Mouse (Mus musculus) stomach, embryonic 14.5 days (tissue): ENCODE measurements around the gene Tub. TPM values are rescaled to one million over a fixed set of nuclear protein-coding genes. Genes with fewer than 3 reads are reported as not detected.

ENCODE experiments used
- ATAC-seq: fragments of 200-750 bp; cut with Nextera tagmentation; 2 replicates; pipeline ENCODE4 v1.8.0; 2017; ENCODE audit warnings: low read depth, moderate TSS enrichment; ENCODE audit not compliant: insufficient number of reproducible peaks, insufficient read depth, low FRiP score
- H3K27ac ChIP-seq: fragments of 300-500 bp; sonication (generic); 2 replicates; pipeline ENCODE4 v1.5.1; 2014; ENCODE audit warnings: mild to moderate bottlenecking, low read length, moderate library complexity, mixed read lengths
- H3K27me3 ChIP-seq: fragments of 300-500 bp; sonication (generic); 2 replicates; pipeline ENCODE4 v1.6.1; 2014; ENCODE audit warnings: low read length, control low read depth, mixed read lengths; ENCODE audit not compliant: control insufficient read depth, insufficient read depth
- H3K36me3 ChIP-seq: fragments of 300-500 bp; sonication (generic); 2 replicates; pipeline ENCODE4 v1.6.1; 2014; ENCODE audit warnings: mild to moderate bottlenecking, control low read depth, low read length, moderate library complexity, mixed read lengths; ENCODE audit not compliant: control insufficient read depth, insufficient read depth
- H3K4me1 ChIP-seq: fragments of 300-500 bp; sonication (generic); 2 replicates; pipeline ENCODE4 v1.6.1; 2014; ENCODE audit warnings: low read length, control low read depth, mixed read lengths; ENCODE audit not compliant: control insufficient read depth, insufficient read depth
- H3K4me2 ChIP-seq: fragments of 300-500 bp; sonication (generic); replicated peaks from 2 replicates; pipeline ENCODE4 v1.6.1; 2014; ENCODE audit warnings: low read depth, low read length, control low read depth
- H3K4me3 ChIP-seq: fragments of 300-500 bp; sonication (generic); 2 replicates; pipeline ENCODE4 v1.5.1; 2014; ENCODE audit warnings: low read depth, low read length, control low read depth
- H3K9ac ChIP-seq: fragments of 300-500 bp; sonication (generic); replicated peaks from 2 replicates; pipeline ENCODE4 v1.6.1; 2014; ENCODE audit warnings: low read depth, mild to moderate bottlenecking, control low read depth, low read length, moderate library complexity, mixed read lengths
- H3K9me3 ChIP-seq: fragments of 300-500 bp; sonication (generic); 2 replicates; pipeline ENCODE4 v1.6.1; 2016; ENCODE audit warnings: low read depth, low read length, control low read depth; ENCODE audit not compliant: control insufficient read depth
- WGBS: fragments of 180-500 bp; shearing (Covaris S2); extraction: QIAGEN DNeasy Blood & Tissue Kit; methylation state at CpG from one replicate; pipeline ENCODE4 v1.1.7; 2014; 5-methylcytosine and 5-hydroxymethylcytosine counted together
- polyA plus RNA-seq: library from polyadenylated mRNA; unstranded; fragments of >200 nt; fragmentation: Nextera tagmentation; extraction: Ambion mirVana; gene quantifications from 2 replicates; pipeline ENCODE4 v1.2.1, GENCODE M21; 2014

Tub gene
- polyA plus RNA-seq, 1 experiment from 2014 or later: 4.9 TPM

DNA sequence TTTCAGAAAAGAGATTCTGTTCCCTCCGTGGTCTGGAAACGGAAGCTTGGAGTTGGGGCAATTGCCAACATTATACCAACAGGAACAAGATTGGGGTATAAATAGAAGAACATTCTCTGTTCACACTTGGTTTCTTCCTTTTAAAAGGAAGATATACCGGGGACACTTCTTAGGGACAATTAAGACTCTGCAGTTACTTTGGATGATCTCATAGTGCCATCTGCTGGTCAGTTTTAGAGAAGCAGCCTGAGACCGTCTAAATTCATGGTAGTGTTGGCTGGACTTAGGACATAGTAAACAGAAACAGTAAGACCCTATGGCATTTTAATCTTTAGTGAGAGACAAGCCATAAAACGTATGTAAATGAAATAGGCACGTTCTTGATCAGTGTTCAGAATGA is 78.1 kb downstream of the Tub start:
- ATAC-seq: no peak
- Histone ChIP-seq H3K4me1 (no peaks in the 10 kb centered on the region), H3K9ac (no peak overlapping the region), H3K4me3 (no peak overlapping the region), H3K4me2 (no peak overlapping the region), H3K27ac (no peak overlapping the region), H3K9me3 (no peaks in the 10 kb centered on the region), H3K27me3 (no peaks in the 10 kb centered on the region), H3K36me3 (no peaks in the 10 kb centered on the region)
- 29% methylated on average over 6 of the region's 6 CpGs for WGBS

DNA sequence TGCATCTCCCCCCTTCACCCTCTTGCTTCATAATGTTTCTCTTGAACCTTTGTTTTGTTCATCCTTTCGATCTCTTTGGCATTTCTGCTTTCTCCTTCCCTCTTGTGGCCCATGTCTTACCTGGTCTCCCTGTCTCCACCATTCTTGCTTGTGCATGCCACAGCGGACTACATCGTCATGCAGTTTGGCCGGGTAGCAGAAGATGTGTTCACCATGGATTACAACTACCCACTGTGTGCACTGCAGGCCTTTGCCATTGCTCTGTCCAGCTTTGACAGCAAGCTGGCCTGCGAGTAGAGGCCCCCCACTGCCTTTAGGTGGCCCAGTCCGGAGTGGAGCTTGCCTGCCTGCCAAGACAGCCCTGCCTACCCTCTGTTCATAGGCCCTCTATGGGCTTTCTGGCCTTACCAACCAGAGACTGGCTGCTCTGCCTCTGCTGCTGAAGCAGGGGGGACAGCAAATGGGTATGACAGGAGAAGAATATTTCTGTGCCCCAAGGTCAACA is 79.9 kb downstream of the Tub start:
- H3K4me2 ChIP-seq: no peak overlapping the region
- H3K9ac ChIP-seq: no peak overlapping the region
- no peaks in the 10 kb centered on the region for H3K27me3 ChIP-seq
- no peak overlapping the region for H3K4me3 ChIP-seq
- H3K27ac ChIP-seq: no peak overlapping the region
- WGBS: 86% methylated on average over 6 of the region's 6 CpGs
- no peaks in the 10 kb centered on the region for H3K4me1 ChIP-seq
- H3K36me3 ChIP-seq: no peaks in the 10 kb centered on the region
- no peak for ATAC-seq
- H3K9me3 ChIP-seq: no peaks in the 10 kb centered on the region

DNA sequence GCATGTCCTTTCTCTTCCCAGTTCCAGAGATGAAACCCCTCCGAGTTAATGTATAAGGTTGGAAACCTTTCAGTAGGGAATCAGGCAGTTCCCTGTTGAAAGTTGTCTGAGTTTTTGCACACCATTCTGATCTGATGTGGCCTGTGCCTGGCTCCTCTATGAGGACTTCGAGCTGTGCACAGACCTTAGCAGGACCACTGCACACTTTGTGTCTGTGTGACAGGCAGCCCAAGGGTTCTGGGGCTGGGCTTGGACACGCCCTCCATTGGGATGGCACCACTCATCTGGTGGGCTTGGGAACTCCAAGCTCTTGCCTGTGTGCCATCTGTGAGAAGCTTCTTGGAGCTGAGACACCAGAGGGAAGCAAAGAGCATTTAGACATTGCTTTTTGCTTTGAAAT is 81.2 kb downstream of the Tub start:
- no peaks in the 10 kb centered on the region for H3K9me3 ChIP-seq
- no peak overlapping the region for H3K4me2 ChIP-seq
- H3K4me3 ChIP-seq: no peak overlapping the region
- H3K27me3 ChIP-seq: no peaks in the 10 kb centered on the region
- no peak for ATAC-seq
- H3K4me1 ChIP-seq: no peaks in the 10 kb centered on the region
- no peak overlapping the region for H3K9ac ChIP-seq
- WGBS: 84% methylated on average over 3 of the region's 3 CpGs
- no peaks in the 10 kb centered on the region for H3K36me3 ChIP-seq
- no peak overlapping the region for H3K27ac ChIP-seq

DNA sequence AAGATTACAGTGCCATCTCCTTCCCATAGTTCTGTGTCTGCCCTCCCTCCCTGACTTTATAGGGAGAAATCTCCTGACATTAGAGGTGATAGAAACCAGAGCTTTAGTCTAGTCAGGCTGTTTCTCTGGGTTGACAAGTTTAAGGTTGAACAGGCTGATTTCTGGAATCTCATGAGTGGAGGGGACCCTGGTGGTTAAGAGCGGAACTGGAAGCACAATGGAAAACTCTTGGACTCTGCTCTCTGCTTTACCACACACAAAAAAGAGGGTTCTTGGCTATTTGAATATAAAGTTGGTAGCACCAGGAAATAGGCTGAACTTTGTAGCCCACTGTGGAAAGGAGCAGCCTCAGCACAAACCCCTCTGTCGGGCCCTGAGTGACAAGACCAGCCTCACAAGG is 81.9 kb downstream of the Tub start:
- no peak for ATAC-seq
- H3K9ac ChIP-seq: no peak overlapping the region
- H3K4me1 ChIP-seq: no peaks in the 10 kb centered on the region
- H3K27ac ChIP-seq: no peak overlapping the region
- no peak overlapping the region for H3K4me3 ChIP-seq
- H3K4me2 ChIP-seq: no peak overlapping the region
- H3K9me3 ChIP-seq: no peaks in the 10 kb centered on the region
- WGBS: 71% methylated on average over 2 of the region's 2 CpGs
- no peaks in the 10 kb centered on the region for H3K27me3 ChIP-seq
- no peaks in the 10 kb centered on the region for H3K36me3 ChIP-seq

DNA sequence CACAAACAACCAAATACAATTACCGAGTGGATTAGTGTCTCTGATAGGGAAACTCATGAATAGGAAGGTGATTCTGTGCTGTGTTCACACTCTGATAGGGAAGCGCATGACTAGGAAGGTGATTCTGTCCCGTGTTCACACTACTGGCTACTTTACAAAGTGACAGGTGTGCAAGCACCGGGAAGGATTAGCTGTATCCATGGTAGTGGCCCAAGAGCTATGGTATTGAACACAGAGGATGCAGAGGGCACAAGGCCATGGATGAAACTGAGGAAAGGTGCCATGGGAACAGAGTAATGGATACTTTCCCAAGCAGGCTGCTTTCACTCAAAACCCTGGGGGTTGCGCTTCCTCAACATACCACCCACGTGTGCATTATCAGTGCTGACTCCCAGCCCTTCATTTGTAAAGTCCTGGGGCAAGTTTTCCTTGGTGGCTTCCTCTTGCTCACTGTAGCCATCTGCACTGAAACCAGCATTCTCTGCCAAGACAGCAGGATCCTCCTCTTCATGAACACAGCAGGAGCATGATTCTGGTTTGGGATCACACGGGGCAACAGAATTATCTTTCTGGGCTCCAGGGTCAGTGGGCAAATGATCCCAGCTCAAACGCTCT is 88.1 kb downstream of the Tub start:
- no peaks in the 10 kb centered on the region for H3K9me3 ChIP-seq
- 74% methylated on average over 8 of the region's 8 CpGs for WGBS
- H3K4me2 ChIP-seq: no peak overlapping the region
- no peak overlapping the region for H3K27ac ChIP-seq
- no peak overlapping the region for H3K4me3 ChIP-seq
- H3K4me1 ChIP-seq: no peaks in the 10 kb centered on the region
- H3K27me3 ChIP-seq: no peaks in the 10 kb centered on the region
- ATAC-seq: no peak
- no peak overlapping the region for H3K9ac ChIP-seq
- no peaks in the 10 kb centered on the region for H3K36me3 ChIP-seq

DNA sequence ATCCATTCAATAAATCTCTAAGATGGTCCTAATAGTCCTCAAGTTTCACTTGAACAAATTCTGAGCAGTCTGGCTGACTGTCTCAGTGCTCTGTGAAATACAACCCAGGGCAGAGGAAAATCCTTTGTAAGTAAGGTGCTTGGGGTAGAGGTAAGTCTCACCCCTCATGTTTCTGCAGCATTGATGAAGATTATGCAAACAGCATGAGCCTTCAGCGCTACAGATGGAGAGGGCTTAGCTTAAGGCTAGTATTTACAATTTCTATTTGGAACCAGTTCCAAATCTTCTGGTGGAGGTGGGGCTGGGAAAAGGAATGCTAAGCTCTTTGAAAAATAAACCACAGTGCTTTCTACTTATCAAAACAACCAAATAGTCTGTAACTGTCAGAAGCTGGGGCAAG is 88.8 kb downstream of the Tub start:
- WGBS: 21% methylated on average over 1 of the region's 1 CpGs
- H3K9ac ChIP-seq: no peak overlapping the region
- H3K9me3 ChIP-seq: no peaks in the 10 kb centered on the region
- no peak overlapping the region for H3K27ac ChIP-seq
- H3K4me3 ChIP-seq: no peak overlapping the region
- no peaks in the 10 kb centered on the region for H3K4me1 ChIP-seq
- no peaks in the 10 kb centered on the region for H3K27me3 ChIP-seq
- no peak for ATAC-seq
- H3K4me2 ChIP-seq: no peak overlapping the region
- H3K36me3 ChIP-seq: no peaks in the 10 kb centered on the region

DNA sequence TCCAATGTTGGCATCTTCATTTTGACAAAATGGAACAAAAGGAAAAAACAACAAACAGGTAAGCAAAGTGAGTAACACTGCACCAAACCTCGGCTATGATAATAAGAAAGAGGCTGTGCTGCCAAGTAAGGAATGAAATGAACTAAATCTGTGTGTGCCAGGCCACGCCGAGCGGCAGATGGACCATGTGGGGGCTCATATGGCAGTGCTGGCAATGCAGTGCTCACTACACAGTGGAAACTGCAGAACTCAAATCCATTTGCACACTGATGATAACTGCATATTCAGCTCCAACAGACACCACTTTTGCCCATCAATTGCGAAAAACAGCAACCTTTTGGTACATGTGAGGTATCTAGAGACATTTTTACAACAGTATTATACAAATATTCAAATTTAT is 89.3 kb downstream of the Tub start:
- whole genome bisulfite sequencing: 87% methylated on average over 5 of the region's 5 CpGs
- no peaks in the 10 kb centered on the region for H3K9me3 ChIP-seq

DNA sequence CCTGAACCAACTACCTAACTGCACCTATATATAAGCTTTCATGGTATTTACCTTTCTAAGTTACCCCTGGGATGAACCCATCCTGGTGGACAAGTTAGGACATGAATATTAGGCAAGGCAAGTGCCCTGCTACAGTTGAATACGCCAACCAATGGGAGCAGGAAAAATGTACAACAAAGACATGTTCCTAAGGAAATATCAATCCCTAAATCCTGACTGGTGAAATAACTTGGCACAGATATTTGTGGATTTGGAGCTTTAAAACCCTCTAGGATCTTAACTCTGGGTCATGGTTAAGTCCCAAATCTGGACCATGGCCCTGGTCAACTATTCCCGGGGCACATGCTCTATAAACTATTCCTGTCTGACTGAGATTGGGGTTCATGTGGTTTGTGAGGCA is 95.7 kb downstream of the Tub start:
- no peak overlapping the region for H3K4me2 ChIP-seq
- no peak overlapping the region for H3K9ac ChIP-seq
- no peaks in the 10 kb centered on the region for H3K4me1 ChIP-seq
- no peaks in the 10 kb centered on the region for H3K9me3 ChIP-seq
- WGBS: 88% methylated on average over 2 of the region's 2 CpGs
- no peaks in the 10 kb centered on the region for H3K27me3 ChIP-seq
- no peak for ATAC-seq
- H3K27ac ChIP-seq: no peak overlapping the region
- H3K36me3 ChIP-seq: no peaks in the 10 kb centered on the region
- H3K4me3 ChIP-seq: no peak overlapping the region

More for the DNA sequence above, 89.3 kb downstream of the Tub start:
- no peak overlapping the region for H3K4me2 ChIP-seq
- H3K4me1 ChIP-seq: no peaks in the 10 kb centered on the region
- H3K36me3 ChIP-seq: no peaks in the 10 kb centered on the region
- H3K9ac ChIP-seq: no peak overlapping the region
- no peak overlapping the region for H3K27ac ChIP-seq
- H3K4me3 ChIP-seq: no peak overlapping the region
- H3K27me3 ChIP-seq: no peaks in the 10 kb centered on the region
- no peak for ATAC-seq

DNA sequence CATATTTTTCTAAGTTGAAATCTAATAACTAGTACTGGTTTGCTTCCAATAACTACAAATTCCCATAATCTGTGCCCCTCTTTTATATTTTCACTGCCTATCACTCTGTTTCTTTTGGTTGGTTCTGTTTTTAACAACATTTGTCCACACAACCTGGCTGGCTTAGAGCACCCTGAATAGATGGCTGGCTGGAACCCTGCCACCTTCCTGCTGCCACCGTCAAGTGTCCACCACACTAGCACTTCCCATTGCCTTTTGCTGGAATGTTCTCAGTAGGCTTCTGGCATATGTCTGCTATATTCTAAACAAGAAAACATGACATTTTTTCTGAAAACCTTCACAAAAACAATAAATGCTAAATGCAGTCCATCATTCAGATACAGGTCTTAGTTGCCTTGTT is 100.7 kb downstream of the Tub start:
- Histone ChIP-seq H3K4me1 (no peaks in the 10 kb centered on the region), H3K36me3 (no peaks in the 10 kb centered on the region), H3K4me3 (no peak overlapping the region), H3K27ac (no peak overlapping the region), H3K27me3 (no peaks in the 10 kb centered on the region), H3K4me2 (no peak overlapping the region), H3K9me3 (no peaks in the 10 kb centered on the region), H3K9ac (no peak overlapping the region)
- 82% methylated on average over 1 of the region's 1 CpGs for WGBS
- no peak for ATAC-seq
